Mouse (Mus musculus) G1E (cell line): ENCODE data around the gene Acta1. TPM values are rescaled to one million over a fixed set of nuclear protein-coding genes. Genes with fewer than 3 reads are reported as not detected.

Source experiments
- ATAC-seq: 2 replicates; pipeline ENCODE4 v1.8.0; 2016; ENCODE audit warnings: mild to moderate bottlenecking; ENCODE audit not compliant: insufficient number of reproducible peaks, poor library complexity, low FRiP score, severe bottlenecking; ENCODE audit errors: extremely low read depth
- DNase-seq: peaks from one replicate; pipeline ENCODE4 v3.0.0; 2012; ENCODE audit warnings: low spot score
- H3K27me3 ChIP-seq: 2 replicates; pipeline ENCODE4 v1.6.1; 2012; ENCODE audit warnings: mild to moderate bottlenecking, low read length, inconsistent platforms; ENCODE audit not compliant: insufficient read depth
- H3K36me3 ChIP-seq: replicated peaks from 2 replicates; pipeline ENCODE3; 2012; ENCODE audit warnings: mild to moderate bottlenecking, inconsistent platforms
- H3K4me1 ChIP-seq: 2 replicates; pipeline ENCODE4 v1.6.1; 2012; ENCODE audit warnings: low read depth, low read length, inconsistent platforms, mixed read lengths; ENCODE audit not compliant: insufficient read depth
- H3K4me3 ChIP-seq: 2 replicates; pipeline ENCODE4 v1.5.1; 2012; ENCODE audit warnings: low read depth, mild to moderate bottlenecking, inconsistent platforms, low read length, moderate library complexity, mixed read lengths
- H3K9me3 ChIP-seq: replicated peaks from 2 replicates; pipeline ENCODE4 v1.6.1; 2012; ENCODE audit warnings: inconsistent platforms
- CTCF ChIP-seq: IDR thresholded peaks from 2 replicates; pipeline ENCODE4 v1.5.1; 2012; ENCODE audit warnings: low read depth, low read length, inconsistent platforms, mixed read lengths
- GATA1 ChIP-seq: IDR thresholded peaks from 2 replicates; pipeline ENCODE4 v1.6.1; 2012; ENCODE audit warnings: borderline replicate concordance, low read length, inconsistent platforms, mixed read lengths
- GATA2 ChIP-seq: IDR thresholded peaks from 2 replicates; pipeline ENCODE4 v1.6.1; 2012; ENCODE audit warnings: low read depth, low read length, inconsistent platforms, borderline replicate concordance
- POLR2AphosphoS5 ChIP-seq: IDR thresholded peaks from 2 replicates; pipeline ENCODE4 v1.6.1; 2012; ENCODE audit warnings: low read depth, low read length, inconsistent platforms; ENCODE audit not compliant: insufficient replicate concordance
- TAL1 ChIP-seq: conservative IDR thresholded peaks from 2 replicates; pipeline ENCODE4 v1.6.1; 2012; ENCODE audit warnings: low read depth, low read length, inconsistent platforms, mixed read lengths
- polyA plus RNA-seq: library from polyadenylated mRNA; stranded (reverse); fragments of >175 nt; gene quantifications from 2 replicates; pipeline ENCODE4 v1.2.3, GENCODE M21; 2012
- total RNA-seq, 2 experiments: library from RNA; stranded (forward) in 1 of 2; stranded (reverse) in 1 of 2; fragments of 200-1000 nt in 1 of 2; fragments of >200 nt in 1 of 2; fragmentation: Nextera tagmentation in 1 of 2; gene quantifications; 2 replicates each; pipeline ENCODE4 v1.2.3; 2014 to 2017

Acta1 gene
- total and polyA plus RNA-seq, 3 experiments: 0.07 TPM; not detected in 2

- Histone ChIP-seq H3K4me3 (no peak overlapping the region), H3K27me3 (peaks cover 9% of the 10 kb centered on the region; the same call in 1 of the 2 replicates), H3K36me3 (peaks cover 13% of the 10 kb centered on the region), H3K4me1 (no peaks in the 10 kb centered on the region), H3K9me3 (no peaks in the 10 kb centered on the region)
- no peak for TF ChIP-seq CTCF
- TF ChIP-seq POLR2AphosphoS5: no peak
- TF ChIP-seq GATA2: no peak
- no peak for TF ChIP-seq TAL1
- no peak for TF ChIP-seq GATA1
- ATAC-seq (no peak), DNase-seq (no peak)
Measured at GRCm38 (mm10) chr8:123893413-123893812, 1.1 kb downstream of the Acta1 start.

GRCm38 (mm10) chr8:123892586-123893155 lies 1.9 kb downstream of the Acta1 start:
- TF ChIP-seq GATA2 (no peak), TAL1 (no peak), POLR2AphosphoS5 (no peak), CTCF (0 out of 2 replicates have a peak, but pooled peaks have one; percentile 4)
- peaks cover 9% of the 10 kb centered on the region; the same call in 1 of the 2 replicates for H3K27me3 ChIP-seq

GRCm38 (mm10) chr8:123891883-123892585 lies 2.5 kb downstream of the Acta1 start:
- Histone ChIP-seq H3K27me3 (peaks cover 9% of the 10 kb centered on the region; the same call in 1 of the 2 replicates), H3K4me3 (no peak overlapping the region), H3K4me1 (no peaks in the 10 kb centered on the region), H3K9me3 (no peaks in the 10 kb centered on the region), H3K36me3 (peaks cover 4% of the 10 kb centered on the region)
- no peak for DNase-seq
- no peak for ATAC-seq
- TF ChIP-seq GATA2 (no peak), GATA1 (no peak), TAL1 (no peak), CTCF (no peak), POLR2AphosphoS5 (no peak)

More at GRCm38 (mm10) chr8:123892586-123893155, 1.9 kb downstream of the Acta1 start:
- Histone ChIP-seq H3K4me1 (no peaks in the 10 kb centered on the region), H3K36me3 (peaks cover 9% of the 10 kb centered on the region), H3K4me3 (no peak overlapping the region), H3K9me3 (no peaks in the 10 kb centered on the region)
- ATAC-seq: no peak
- DNase-seq: no peak

- H3K4me1 ChIP-seq: no peaks in the 10 kb centered on the region
- DNase-seq (peak; percentile 31), ATAC-seq (no peak)
- H3K4me3 ChIP-seq: no peak overlapping the region
- TF ChIP-seq POLR2AphosphoS5: no peak
- TF ChIP-seq GATA1: no peak
- TF ChIP-seq GATA2: no peak
- H3K27me3 ChIP-seq: peaks cover 16% of the 10 kb centered on the region
- no peaks in the 10 kb centered on the region for H3K9me3 ChIP-seq
- H3K36me3 ChIP-seq: no peaks in the 10 kb centered on the region
Measured at GRCm38 (mm10) chr8:123891271-123891670, 3.3 kb downstream of the Acta1 start.

- Histone ChIP-seq H3K4me1 (no peaks in the 10 kb centered on the region), H3K27me3 (peaks cover 26% of the 10 kb centered on the region), H3K36me3 (no peaks in the 10 kb centered on the region), H3K9me3 (no peaks in the 10 kb centered on the region), H3K4me3 (no peak overlapping the region)
- DNase-seq (no peak), ATAC-seq (no peak)
- TF ChIP-seq GATA1 (no peak), POLR2AphosphoS5 (no peak), GATA2 (no peak), TAL1 (no peak), CTCF (no peak)
Measured at GRCm38 (mm10) chr8:123889797-123890196, 4.8 kb downstream of the Acta1 start.

GRCm38 (mm10) chr8:123887956-123888355 lies 6.6 kb downstream of the Acta1 start:
- DNase-seq (no peak), ATAC-seq (no peak)
- H3K4me1 ChIP-seq: no peaks in the 10 kb centered on the region
- H3K36me3 ChIP-seq: no peaks in the 10 kb centered on the region
- H3K9me3 ChIP-seq: no peaks in the 10 kb centered on the region
- peaks cover 41% of the 10 kb centered on the region for H3K27me3 ChIP-seq
- H3K4me3 ChIP-seq: no peak overlapping the region
- no peak for TF ChIP-seq POLR2AphosphoS5
- TF ChIP-seq TAL1: no peak
- no peak for TF ChIP-seq GATA2
- no peak for TF ChIP-seq GATA1
- no peak for TF ChIP-seq CTCF
